Mouse (Mus musculus): ENCODE measurements around the gene Krtap5-1. TPM values are rescaled to one million over a fixed set of nuclear protein-coding genes. Genes with fewer than 3 reads are reported as not detected.
"Not testable (repeated sequence)": the region's sequence is repeated elsewhere in the genome, so short reads cannot be mapped to it uniquely, and the experiment has no call there.

Gene Krtap5-1
- polyA plus RNA-seq (2017; shearing (Covaris generic)), result not detected

GRCm38 (mm10) chr7:142297018-142297417, at the start of gene Krtap5-1:
TSS of gene Krtap5-1 (minus strand) at chr7:142297118.
- not testable (repeated sequence) for ATAC-seq

DNA sequence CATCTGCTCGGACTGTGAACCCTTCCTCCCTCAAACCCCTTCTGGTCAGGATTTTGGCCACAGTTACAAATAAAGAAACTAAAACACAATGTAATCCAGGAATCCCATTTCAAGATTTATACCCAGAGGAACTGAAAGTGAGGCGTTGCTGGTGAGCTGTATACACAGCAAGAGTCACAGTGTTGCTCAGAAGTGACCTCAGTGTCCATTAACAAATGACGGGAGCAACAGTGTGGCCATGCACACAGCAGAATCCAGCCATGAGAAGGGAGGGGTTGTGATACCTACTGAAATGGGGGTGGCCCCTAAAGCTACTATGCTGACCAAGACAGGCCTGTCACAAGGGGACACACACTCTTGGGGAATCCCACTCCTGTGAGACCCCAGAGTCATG, 45.3 kb upstream of the Krtap5-1 start:
- no peak for ATAC-seq

GRCm38 (mm10) chr7:142341564-142342246, 44.8 kb upstream of the Krtap5-1 start:
- no peak for ATAC-seq

DNA sequence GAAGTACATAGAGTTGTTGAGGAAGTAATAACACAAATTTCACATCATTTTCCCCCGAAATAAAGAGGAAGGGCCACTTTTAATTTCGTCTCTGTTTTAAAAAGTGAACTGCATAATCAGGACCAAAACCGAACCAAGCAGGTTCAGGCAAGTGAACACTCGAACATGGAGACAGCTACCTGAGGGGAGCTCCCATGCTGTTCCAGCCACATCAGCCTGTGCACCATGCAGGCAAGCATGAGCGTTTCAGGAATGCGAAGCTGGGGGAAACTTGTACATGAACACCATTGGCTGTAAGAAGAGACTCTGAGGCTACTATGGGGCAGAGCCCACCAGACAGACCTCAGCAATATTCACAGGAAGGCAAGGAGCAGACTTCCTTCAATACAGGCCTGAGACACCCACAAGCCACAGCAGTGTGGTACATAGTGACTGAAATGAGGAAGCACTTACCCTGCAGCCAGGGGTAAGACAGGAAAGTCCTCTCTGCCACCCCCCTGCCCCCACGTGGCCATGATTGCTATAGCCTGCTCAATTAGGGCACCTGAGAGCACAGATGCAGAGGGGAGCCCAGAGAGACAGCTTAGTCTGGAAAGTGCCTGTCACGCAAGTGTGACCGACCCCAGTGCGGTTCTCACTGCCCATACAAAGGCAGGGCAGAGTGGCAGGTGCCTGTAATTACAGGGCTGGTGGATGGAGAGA, 43.5 kb upstream of the Krtap5-1 start:
- peak; percentile 17 for ATAC-seq

DNA sequence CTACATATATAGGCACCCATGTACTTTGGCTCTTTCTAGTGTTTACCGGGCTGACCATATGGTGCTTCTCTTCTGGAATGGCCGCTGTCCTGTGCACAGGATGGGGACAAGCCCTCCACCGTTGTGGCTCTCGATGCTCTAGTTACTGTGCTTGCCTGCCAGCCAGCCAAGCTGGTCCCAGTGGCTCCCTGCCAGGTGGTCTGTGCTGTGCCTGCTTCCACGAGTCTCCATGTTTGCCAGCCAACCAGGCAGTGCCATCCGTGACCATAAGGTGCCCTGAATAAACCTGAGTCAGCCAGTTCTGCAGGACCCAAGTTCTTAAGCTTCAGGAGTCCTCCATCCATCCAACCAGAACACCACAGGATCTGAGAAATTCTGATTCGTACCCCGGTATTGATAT, 38.2 kb upstream of the Krtap5-1 start:
- no peak for ATAC-seq

GRCm38 (mm10) chr7:142334246-142334645, 37.3 kb upstream of the Krtap5-1 start:
- no peak for ATAC-seq

- not testable (repeated sequence) for ATAC-seq
Observed at GRCm38 (mm10) chr7:142332741-142333140, 35.8 kb upstream of the Krtap5-1 start.

GRCm38 (mm10) chr7:142331281-142331680, 34.4 kb upstream of the Krtap5-1 start:
- no peak for ATAC-seq

DNA sequence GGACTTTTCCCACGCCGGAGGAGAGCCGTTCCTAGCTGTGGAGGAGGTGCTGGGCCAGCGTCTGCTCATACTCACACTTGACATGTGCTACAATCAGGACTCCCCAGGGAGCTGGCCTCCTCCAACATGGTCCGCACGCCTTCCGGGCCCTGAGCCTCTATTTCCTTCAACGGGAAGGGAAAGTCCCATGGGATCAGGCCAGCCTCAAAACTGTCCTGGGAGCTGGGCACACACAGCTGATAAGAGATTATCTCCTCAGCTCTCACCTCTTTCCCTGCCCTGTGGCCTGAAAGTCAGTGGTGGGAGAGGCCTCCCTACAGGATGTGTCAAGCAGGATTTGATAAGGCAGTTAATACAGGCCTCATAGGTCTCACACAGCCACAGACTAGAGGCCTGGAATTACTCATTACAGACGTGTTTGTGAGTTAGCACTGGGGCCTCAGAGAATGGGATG, 33.4 kb upstream of the Krtap5-1 start:
- ATAC-seq, result no peak

- no peak for ATAC-seq
Observed at GRCm38 (mm10) chr7:142328507-142328906, 31.6 kb upstream of the Krtap5-1 start.

GRCm38 (mm10) chr7:142326714-142327445, 30.0 kb upstream of the Krtap5-1 start:
- no peak for ATAC-seq

DNA sequence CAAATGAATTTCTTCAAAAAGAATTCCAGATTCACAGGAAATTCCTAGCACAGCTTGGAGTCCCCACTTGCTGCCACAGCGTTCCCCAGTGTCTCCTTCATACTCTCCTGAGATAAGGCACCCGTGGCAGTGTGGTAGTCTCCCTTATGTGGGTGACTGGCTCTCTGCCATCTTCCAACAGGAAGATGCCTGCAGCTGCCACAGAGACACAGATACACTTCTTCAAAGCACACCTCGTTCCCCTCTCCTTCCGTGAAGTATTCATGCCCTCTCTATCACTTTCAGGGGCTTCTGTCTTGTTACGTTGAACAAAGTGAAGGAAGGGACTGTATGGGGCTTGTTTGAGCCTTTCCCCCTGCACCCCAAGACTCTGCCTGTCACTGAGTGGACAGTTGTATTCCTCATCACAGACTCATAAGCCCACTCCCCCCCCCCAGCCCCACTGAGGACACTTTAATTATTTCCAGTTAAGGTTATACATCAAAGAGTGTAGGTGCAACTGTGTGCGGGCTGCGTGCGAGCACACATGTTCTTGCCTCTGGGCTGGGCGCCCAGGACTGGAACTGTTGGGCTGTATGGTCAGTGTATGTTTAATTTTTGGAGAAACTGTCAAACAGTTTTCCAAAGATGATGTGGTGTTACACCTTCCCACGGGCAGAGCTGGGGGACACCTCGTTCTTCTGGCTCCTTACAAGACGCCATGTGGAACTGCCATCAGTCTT, 26.6 kb upstream of the Krtap5-1 start:
- ATAC-seq, result no peak

DNA sequence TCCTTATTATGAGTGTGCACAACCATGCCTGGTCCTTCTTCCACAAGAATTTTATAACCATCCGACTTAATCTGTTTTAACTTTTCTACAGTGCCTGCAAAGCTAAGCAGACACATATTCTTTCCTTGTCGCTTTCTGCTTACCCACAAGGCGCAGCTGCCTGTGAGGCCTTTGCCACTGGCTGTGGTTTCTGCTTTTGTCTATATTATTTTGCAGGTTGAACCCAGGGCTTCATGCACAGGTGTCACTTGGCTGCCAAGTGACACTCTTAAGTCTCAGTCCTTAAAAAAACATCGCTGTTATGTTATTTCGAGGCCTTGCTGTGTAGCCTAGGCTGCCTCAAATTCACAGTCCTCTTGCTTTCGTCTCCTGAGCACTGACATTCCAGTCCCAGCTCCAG, 25.7 kb upstream of the Krtap5-1 start:
- no peak for ATAC-seq

GRCm38 (mm10) chr7:142321637-142322306, 24.9 kb upstream of the Krtap5-1 start:
- ATAC-seq, result not testable (repeated sequence)

- ATAC-seq, result no peak
Observed at GRCm38 (mm10) chr7:142320906-142321305, 24.0 kb upstream of the Krtap5-1 start.

DNA sequence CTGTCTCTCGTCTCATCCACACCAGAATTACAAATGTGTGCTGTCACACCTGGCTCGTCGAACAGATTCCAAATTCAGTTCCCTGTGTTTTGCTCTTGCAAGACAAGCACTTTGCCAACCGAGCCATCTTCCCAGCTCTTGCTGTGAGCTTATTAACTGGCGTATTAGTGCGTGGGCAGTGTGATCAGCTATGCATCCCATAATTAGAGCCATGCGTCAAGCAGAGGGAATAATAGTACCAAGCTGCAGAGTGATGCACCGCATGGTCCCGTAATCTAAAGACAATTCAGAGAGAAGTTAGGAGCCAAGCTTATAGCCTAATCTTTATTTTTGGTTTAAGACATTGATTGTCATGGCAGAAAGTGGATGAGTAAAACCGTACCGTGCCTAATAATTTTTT, 22.2 kb upstream of the Krtap5-1 start:
- no peak for ATAC-seq

- ATAC-seq, result no peak
Observed at GRCm38 (mm10) chr7:142317216-142317615, 20.3 kb upstream of the Krtap5-1 start.

DNA sequence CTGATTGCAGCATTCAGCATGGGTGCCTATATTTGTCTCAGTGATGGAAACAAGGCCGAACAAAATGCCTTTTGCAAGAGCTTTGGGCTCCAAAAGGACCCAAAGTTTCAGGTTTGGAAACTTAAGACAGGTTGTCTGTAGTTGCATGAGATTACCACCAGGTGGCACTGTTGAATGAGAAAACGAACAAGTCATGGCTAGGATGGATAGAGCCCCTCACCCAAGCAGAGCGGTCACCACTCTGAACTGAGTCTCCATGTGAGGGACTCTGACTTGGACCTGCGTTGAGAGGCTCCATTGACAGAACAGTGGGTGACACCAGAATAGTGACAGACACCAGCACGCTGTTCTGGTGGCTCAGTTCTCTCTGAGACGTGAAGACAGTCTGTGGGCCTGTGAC, 19.6 kb upstream of the Krtap5-1 start:
- no peak for ATAC-seq

GRCm38 (mm10) chr7:142314600-142315285, 17.8 kb upstream of the Krtap5-1 start:
- no peak for ATAC-seq

- not testable (repeated sequence) for ATAC-seq
Observed at GRCm38 (mm10) chr7:142303929-142304328, 7.0 kb upstream of the Krtap5-1 start.

- no peak for ATAC-seq
Observed at GRCm38 (mm10) chr7:142303249-142303648, 6.3 kb upstream of the Krtap5-1 start, which contains the start of gene Krtap5-4. TSS of gene Krtap5-4 (plus strand) at chr7:142303549.

Measured in inflammation-experienced regulatory T-cells, adult 6 months (primary cell).